Mouse (Mus musculus) erythroblast, adult 5-6 weeks (primary cell): ENCODE measurements around the gene Muc3. TPM values are rescaled to one million over a fixed set of nuclear protein-coding genes. Genes with fewer than 3 reads are reported as not detected.
"Not testable (repeated sequence)": the region's sequence is repeated elsewhere in the genome, so short reads cannot be mapped to it uniquely, and the experiment has no call there.

Experiments
- ATAC-seq: replicated peaks from 2 replicates; pipeline ENCODE4 v1.8.0; 2016; ENCODE audit warnings: moderate number of reproducible peaks, mild to moderate bottlenecking, moderate TSS enrichment, inconsistent platforms; ENCODE audit not compliant: poor library complexity, low FRiP score, severe bottlenecking
- total RNA-seq, 2 experiments: library from RNA; stranded (forward) in 1 of 2; stranded (reverse) in 1 of 2; fragments of 150-400 nt in 1 of 2; fragments of 200-764, 138-1000 nt in 1 of 2; gene quantifications; 2 replicates each; pipeline versions ENCODE4 v1.2.3 to v1.2.4; 2015 to 2017; ENCODE audit warnings: low replicate concordance in 2 of 2

The Muc3 gene
- not detected in 2 replicates for total RNA-seq (2015; ENCODE audit: low replicate concordance)
- total RNA-seq (2017; ENCODE audit: low replicate concordance) = not detected in 2 replicates

DNA sequence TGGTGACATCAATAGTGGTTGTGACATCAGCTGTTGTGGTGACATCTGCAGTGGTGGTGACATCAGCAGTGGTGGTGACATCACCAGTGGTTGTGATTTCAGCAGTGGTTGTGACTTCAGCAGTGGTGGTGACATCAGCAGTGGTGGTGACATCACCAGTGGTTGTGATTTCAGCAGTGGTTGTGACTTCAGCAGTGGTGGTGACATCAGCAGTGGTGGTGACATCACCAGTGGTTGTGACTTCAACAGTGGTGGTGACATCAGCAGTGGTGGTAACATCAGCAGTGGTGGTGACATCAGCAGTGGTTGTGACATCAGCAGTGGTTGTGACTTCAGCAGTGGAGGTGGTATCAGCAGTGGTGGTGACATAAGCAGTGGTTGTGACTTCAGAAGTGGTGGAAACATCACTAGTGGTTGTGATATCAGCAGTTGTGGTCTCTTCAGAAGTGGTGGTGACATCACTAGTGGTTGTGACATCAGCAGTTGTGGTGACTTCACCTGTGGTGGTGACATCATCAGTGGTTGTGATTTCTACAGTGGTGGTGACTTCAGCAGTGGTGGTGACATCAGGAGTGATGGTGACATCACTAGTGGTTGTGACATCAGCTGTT lies at the start of gene Muc3:
Muc3 (minus strand) TSS at position 51 of the 611 bp plus-strand sequence.
- not testable (repeated sequence) for ATAC-seq

DNA sequence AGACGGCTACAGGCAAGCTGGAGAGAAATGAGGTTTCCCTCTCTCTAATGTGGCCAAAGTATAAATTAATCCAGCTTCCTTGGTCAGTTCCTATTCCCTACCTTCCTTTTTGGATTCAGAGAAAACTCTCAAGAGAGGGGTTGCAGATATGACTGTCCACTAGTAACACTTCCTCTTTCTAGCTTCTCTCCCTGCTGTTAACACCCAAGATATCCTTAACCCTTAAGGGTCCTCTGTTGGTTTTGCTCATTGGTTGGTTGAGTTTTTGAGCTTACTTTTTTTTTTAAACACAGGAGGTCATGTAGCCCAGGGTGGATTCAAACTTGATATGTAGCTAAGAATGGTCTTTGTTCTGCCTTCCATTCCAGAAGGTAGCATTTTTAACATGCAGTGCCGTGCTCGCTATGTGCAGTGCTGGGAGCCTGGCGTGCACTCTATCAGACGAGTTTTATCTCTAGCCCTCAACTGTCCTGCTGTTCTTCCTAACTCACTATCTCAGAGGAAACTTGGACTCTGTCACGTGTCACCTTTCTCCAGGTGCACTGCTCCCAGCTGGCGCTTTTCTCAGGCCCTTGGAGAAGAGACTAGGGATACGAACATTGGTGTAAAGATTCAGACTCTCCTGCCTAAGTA lies 45.5 kb upstream of the Muc3 start:
- ATAC-seq = no peak

DNA sequence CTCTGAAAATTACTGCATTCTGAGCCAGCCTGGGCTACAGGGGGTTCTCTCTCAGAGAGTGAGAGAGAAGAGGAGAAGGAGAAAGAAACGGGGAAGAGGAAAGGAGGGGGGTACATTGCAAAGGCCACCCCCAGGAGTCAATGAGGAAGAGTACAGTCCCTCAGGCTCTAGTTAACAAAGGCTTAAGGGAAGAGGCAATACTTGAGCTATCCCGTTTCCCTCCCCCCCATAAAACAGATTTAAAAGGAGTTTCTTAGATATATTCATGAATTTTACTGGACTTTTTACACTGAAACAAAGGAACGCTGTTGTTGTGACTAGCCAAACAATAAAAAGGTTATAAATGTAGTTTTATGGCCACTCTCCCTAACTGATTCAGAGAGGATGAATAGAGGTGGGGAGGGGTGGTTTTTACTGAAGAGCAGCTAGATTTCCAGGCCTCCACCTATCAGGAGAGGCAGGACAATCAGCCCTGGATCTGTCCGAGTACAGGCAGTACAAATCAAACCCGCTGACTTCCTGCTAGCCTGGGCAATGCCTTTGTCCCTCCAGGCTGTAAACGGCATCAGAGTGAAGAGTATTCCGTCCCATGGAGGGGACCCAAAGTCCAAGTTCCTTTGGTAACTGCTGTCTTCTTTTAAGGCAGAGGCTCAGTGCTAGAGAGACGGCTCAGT lies 44.3 kb upstream of the Muc3 start:
- ATAC-seq = no peak

DNA sequence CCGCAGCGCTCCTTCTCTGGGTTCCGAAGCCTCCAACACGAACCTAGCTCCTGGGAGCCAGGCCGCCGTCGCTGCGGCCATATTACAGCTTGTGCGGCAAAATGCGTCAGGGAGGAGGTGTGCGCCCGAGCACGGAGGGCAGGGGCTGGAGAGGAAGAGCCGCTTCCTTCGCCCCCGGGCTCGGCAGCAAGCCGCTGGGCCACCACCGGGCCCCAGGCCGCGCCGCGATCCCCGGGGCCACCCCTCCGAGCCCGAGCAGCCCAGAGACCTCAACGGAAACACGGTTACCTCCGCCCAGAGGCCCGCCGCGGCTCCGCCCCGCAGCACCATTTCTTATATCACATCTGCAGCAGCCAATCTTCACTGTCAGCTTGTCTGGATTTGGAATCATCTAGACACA lies 40.2 kb upstream of the Muc3 start:
- peak; percentile 30; the same call in 1 of the 2 replicates for ATAC-seq

DNA sequence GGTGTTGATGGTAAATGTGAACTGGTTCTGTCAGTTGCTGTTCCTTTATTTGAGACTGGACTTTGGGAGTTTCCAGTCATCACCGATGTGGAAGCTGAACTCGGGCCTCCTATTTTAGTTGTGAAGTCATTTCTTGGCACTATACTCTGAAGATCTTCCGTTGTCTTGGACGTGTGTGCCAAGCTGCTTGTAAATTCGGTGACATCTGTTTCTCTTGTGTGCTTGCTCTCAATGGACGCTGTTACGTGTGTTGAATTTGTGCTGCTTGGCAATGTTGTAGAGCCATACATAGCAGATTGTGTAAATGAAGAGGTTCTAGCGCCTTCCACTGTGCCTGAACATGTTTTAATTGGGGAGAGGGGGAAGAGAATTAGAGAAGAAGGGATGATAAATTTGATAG lies 36.2 kb upstream of the Muc3 start:
- ATAC-seq = no peak

DNA sequence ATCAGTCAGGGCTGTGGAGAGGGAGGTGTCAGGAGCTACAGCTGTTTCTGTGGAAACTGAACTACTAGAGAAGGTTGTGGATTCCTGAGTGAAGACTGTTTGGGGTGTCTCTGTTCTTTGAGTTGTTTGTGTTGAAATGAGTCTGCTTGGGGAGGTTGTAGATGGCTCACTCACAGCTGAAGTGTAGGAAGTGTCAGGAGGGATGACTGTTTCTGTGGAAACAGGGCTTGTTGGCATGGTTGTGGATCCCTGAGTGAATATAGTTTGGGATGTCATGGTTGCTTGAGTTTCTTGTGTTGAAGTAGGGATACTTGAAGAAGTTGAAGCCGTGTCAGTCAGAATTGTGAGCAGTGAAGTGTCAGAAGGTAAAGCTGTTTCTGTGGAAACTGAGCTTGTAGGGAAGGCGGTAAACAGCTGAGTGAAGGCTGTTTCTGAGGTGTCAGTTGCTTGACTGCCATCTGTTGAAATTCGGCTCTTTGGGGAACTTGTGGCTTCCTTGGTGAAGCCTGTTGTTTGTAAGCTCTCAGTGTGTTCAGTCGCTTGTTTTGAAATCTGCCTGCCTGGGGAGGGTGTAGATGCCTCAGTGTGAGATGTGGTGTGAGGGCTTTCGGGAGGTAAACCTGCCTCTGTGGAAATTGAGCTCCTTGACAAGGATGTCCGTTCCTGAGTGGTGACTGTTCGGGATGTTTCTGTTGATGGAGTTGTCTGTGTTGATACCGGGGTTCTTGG lies 30.7 kb upstream of the Muc3 start:
- 0 out of 2 replicates have a peak, but pooled peaks have one; percentile 30 for ATAC-seq

DNA sequence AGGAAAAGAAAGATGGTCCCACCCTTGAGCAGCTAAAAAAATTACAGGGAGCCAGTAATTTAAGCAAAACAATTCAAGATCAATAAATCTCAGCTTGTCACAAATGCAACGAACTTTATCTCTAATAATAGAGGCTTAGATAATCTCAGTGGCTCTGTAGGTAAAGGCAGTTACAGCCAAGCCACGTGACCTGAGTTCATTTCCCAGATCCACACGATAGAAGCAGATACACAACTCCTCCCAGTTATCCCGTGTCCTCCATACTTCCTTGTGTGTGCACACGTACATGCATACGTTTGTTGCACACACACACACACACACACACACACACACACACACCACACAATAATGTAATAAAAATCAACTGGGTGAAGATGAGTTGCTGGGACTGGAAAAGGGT lies 24.8 kb upstream of the Muc3 start:
- ATAC-seq = no peak

DNA sequence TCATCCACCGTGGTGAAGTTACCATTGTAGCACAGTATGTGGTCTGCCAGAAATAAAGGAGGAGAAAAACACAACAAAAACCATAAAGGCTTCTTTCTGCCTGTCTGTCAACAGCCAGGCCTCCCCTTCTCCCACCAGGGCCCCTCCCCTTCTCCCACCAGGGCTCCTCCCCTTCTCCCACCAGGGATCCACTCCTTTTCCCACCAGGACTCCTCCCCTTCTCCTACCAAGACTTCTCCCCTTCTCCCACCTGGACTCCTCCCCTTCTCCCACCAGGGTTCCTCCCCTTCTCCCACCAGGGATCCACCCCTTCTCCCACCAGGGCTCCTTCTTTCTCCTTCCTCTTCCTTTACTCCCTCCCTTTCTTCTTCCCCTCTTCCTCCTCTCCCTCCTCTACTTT lies 23.5 kb upstream of the Muc3 start:
- ATAC-seq = no peak

DNA sequence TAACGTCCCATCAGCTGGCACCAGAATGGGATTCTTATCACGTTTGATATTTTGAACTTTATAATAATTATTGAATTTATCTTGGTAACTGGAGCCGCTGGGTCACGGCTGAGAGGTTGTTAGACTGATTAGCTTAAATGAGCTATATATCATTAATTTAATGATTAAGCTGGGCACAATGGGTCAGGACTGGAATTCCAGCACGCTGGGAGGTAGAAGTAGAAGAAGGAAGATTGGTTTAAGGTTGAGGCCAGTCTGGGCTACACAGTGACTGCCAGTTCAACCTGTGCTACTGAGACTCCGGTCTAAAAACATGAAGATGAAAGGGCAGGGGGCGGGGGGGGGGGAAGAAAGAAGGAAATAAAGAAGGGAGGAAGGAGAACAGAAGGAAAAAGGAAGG lies 22.4 kb upstream of the Muc3 start:
- no peak for ATAC-seq

DNA sequence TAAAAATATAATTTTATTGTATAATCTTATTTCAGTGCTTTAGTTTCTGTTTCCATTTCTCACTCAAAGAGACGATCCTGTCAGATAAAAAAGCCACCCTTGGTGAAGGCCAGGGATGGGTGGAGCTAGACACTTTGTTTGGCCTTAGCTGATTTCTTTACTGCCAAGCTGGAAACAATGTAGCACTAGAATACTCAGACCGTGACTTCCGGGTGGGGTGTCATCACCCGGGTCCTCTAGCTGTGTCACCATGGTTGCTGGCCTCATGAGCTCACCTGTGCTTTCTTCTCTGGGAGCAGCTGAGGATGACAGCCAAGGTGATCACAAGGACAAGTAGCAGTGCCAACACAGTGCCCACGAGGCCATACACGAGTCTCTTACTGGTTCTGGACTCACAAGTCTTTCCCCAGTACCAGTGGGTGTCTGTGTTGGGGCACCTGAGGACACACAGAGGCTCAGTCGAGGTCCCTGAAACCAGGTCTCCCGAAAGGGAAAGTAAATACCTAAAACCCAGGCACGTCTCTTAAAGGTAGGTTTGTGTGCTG lies 21.8 kb upstream of the Muc3 start:
- ATAC-seq = no peak

DNA sequence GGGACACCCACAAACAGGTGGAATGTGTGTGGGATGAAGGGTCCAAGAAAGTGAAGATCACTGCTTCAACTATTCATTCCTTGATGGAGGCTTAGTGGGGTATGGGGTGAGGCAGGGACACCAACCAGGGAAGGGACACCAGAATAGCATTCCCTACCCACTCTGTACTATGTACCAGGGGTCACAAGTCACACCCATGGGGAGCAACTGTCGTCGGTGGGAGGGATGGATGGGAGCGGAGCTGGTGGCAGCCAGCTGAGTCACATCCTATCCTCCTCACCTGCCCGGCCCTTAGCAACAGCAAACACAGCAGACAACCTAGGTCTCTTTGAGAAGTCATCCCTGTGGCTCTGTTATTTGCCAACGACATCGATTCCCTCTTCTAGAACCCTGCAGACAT lies 18.4 kb upstream of the Muc3 start:
- ATAC-seq = no peak

DNA sequence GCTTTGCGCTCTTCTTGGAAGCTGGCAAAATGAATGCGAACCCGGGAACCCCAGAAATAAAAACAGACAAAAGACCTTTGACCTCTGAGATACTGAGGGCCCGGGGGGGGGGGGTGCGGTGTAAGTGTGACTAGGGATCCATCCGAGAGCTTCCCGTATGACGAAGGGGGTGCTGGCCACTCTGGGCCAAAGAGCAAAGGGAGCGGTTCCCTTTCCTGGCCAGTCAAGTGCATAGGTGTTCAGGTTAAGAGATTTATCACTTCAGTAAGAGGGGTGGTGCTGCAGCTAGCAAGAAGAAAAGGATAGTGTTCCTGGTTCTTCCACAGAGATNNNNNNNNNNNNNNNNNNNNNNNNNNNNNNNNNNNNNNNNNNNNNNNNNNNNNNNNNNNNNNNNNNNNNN lies 16.9 kb upstream of the Muc3 start:
- no peak for ATAC-seq

DNA sequence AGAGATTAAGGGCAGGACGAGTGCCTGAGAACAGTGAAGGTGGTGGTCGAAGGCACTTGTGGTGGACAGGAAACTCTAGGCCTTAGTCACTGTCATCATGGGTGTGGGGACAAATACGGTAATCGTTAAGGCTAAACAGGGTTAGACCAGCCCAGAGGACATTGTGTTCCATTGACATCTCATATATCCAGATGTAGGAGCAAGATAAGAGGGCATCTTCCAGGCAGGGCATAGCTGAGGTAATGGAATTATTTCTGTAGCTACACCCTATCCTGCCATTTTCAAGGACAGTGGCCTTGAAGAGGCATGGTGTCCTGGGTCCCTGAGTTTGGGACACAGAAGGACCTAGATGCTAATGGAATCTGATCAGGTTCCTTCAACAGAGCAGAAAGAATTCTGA lies 12.7 kb upstream of the Muc3 start:
- ATAC-seq = no peak

DNA sequence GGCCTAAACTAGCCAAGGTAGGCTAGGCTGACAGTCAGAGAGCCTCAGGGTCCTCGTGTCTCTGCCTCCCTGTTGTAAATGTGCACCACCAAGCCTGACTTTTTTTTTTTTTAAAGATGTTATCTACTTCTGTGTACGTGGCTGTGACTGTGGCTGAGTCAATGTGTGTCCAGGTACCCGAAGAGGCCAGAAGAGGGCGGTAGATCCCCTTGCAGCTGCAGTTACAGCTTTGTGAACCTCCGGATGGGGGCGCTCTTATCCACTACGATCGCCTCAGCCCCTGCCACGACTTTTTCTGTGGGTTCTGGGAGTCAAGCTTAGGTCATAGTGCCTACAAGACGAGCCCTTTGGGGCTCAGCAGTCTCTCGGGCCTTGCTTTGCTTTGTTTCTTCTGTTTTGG lies 10.3 kb upstream of the Muc3 start:
- peak; percentile 83; the same call in 1 of the 2 replicates for ATAC-seq

DNA sequence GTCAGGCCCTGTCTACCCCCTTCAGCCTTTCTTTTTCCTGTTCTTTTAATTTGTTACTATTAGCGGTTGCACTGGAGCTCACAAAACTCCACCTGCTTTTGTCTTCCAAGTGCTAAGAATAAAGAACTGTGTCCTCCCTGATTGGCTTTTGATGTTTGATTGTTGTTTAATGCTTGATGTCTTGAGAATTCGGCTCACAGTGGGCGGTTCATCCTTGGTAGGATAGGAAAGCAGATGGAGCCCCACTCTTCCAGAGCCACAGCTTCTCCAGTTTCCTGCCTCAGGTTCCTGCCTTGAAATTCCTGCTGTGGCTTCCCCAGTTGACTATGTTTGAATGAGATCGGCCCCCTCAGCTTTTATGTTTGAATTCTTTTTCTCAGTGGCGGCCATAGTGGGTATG lies 4.2 kb upstream of the Muc3 start:
- ATAC-seq = no peak

DNA sequence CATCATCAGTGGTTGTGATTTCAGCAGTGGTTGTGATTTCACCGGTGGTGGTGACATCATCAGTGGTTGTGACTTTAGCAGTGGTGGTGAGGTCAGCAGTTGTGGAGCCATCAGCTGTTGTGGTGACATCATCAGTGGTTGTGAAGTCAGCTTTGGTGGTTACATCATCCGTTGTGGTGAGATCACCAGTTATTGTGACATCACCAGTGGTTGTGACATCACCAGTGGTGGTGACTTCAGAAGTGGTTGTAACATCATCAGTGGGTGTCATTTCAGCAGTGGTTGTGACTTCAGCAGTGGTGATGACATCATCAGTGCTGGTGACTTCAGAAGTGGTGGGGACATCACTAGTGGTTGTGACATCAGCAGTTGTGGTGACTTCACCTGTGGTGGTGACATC lies 3.5 kb upstream of the Muc3 start:
- ATAC-seq = no peak; the same call in 1 of the 2 replicates

DNA sequence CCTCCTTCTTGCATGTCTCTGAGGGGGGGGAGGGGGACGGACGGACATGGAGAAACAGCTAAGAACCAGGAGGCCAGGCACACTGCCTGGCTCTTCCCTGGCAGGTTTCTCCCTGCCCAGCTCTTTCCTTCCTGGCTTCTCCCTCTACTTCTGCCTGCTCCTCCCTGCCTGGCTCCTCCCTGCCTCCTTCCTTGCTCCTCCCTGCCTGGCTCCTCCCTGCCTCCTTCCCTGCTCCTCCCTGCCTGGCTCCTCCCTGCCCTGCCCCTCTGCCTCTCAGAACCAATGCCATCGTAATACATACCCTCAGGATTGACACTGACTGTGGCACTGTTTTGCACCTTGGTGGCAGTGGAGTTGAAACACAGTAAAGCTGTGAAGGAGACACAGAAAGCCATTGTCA lies 8.3 kb downstream of the Muc3 start:
- peak; percentile 66 for ATAC-seq

DNA sequence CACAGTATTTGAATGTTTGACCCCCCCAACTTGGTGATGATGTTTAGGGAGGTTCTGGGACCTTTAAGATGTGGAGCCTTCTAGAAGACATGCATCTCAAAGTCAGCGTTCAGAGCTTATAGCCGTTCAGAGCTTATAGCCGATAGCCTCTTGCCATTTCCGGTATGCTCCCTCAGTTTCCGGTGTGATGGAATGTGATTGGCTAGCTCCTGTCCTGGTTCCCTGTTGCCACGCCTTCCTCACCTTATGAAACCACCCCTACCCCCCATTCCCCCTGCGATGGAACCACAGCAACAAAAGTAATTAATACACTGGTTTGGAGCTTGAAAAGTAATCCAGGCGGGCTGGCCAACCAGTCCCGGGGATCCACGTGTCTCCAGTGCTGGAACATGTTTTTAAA lies 10.1 kb downstream of the Muc3 start:
- no peak for ATAC-seq

DNA sequence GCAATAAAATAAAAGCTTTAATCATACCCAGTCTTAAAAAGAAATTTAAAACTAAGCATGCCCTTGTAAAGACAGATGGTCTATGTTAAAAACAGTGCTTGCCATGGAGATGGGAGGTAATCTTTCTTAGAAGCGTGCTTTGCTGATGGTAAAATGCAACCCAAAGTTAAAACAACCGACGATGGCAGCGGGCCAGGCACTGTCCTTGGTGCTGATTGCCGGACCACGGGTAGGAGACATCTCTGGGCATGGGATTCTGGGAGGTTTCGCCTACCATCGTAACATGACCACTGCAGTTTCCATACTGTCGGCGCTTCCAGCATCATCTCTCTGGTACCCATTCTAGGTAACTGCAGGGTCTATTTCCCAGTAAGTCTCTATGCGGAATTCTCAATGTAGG lies 14.2 kb downstream of the Muc3 start:
- no peak for ATAC-seq

DNA sequence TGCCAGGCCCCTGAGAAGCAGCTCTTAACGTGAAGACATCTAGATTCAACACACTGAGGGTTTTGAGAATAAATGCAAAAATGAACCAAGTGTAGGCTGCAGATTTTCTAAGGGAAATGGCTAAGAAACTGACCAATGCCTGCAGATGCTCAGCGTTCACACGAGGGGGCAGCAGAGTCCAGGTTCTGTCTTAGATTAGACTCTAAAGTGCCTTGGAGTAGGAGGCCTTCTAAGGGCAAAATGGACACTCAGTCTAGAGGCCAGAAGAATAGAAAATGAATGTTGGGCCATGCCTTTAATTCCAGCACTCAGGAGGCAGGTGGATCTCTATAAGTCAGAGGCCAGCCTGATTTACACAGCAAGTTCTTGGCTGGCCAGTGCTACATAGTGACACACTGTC lies 17.6 kb downstream of the Muc3 start:
- peak; percentile 80 for ATAC-seq
